Mouse (Mus musculus): Measurements from ENCODE around the gene Tmem120a.

- TF ChIP-seq EP300 (optimal IDR thresholded peaks at IDR 0.05): no peak
- no peak for TF ChIP-seq CTCF (IDR thresholded peaks at IDR 0.05; ENCODE audit: low read depth)
Observed at GRCm38 (mm10) chr5:135761881-135762280, 17.6 kb upstream of the Tmem120a start.
